8 mouse cellular contexts compared by ENCODE assay signal in genomic region chr8:108822841-108823266, GRCm38 (mm10).
DNase-seq lines count a peak whose midpoint lies in the region; ATAC-seq lines count a peak whose summit lies in the region.

No protein-coding gene starts in this region.

- no peak for ATAC-seq in hindbrain, embryonic 13.5 days (ENCODE audit: low FRiP score)
- no peak for ATAC-seq in hindbrain, embryonic 11.5 days (ENCODE audit: low FRiP score)
- no peak for ATAC-seq in forebrain, embryonic 15.5 days (replicated peaks)
- peak; percentile 53 for ATAC-seq in megakaryocyte progenitor cell, adult 5-6 weeks (replicated peaks; ENCODE audit: poor library complexity)

- H3K9ac ChIP-seq in hindbrain, embryonic 13.5 days, result no peak overlapping the region
- H3K9ac ChIP-seq in hindbrain, embryonic 11.5 days (ENCODE audit: low read depth, low read length), result no peak overlapping the region
- no peak overlapping the region for H3K9ac ChIP-seq in forebrain, embryonic 15.5 days (replicated peaks)

- 0 out of 2 replicates have a peak overlapping the region, but pooled peaks have one; percentile 35 for H3K27ac ChIP-seq in hindbrain, embryonic 13.5 days
- H3K27ac ChIP-seq in hindbrain, embryonic 11.5 days (ENCODE audit: low read depth, low read length), result no peak overlapping the region
- no peak overlapping the region for H3K27ac ChIP-seq in forebrain, embryonic 15.5 days (replicated peaks)

- intact Hi-C loops in left cerebral cortex, postnatal 25 days (cut with DNase I), result no loop called here
- intact Hi-C loops in heart, postnatal 36 days (cut with DNase I), result no loop called here

- H3K4me3 ChIP-seq in hindbrain, embryonic 13.5 days, result no peak overlapping the region
- H3K4me3 ChIP-seq in hindbrain, embryonic 11.5 days (ENCODE audit: low read depth, low read length), result no peak overlapping the region
- H3K4me3 ChIP-seq in forebrain, embryonic 15.5 days, result no peak overlapping the region

- 47% methylated on average over 15 of the region's 15 CpGs for WGBS in hindbrain, embryonic 13.5 days
- WGBS in hindbrain, embryonic 11.5 days, result 75% methylated on average over 15 of the region's 15 CpGs
- WGBS in forebrain, embryonic 15.5 days, result 21% methylated on average over 15 of the region's 15 CpGs

- peak overlapping the region; percentile 6; the same call in 1 of the 2 replicates for H3K4me2 ChIP-seq in hindbrain, embryonic 13.5 days
- H3K4me2 ChIP-seq in hindbrain, embryonic 11.5 days (replicated peaks; ENCODE audit: low read depth, low read length), result no peak overlapping the region
- H3K4me2 ChIP-seq in forebrain, embryonic 15.5 days (replicated peaks), result peak overlapping the region; percentile 14

- no peak for DNase-seq in hindbrain, embryonic 11.5 days (ENCODE audit: low spot score)
- DNase-seq in ES-CJ7 (ENCODE audit: low read depth, low spot score), result peak; percentile 30
- no peak for DNase-seq in left cerebral cortex, postnatal 25 days (ENCODE audit: low spot score in 2 of 2)
- no peak for DNase-seq in ovary, postnatal 14 days (ENCODE audit: low spot score)
- no peak for DNase-seq in heart, postnatal 36 days

- H3K27me3 ChIP-seq in hindbrain, embryonic 13.5 days, result no peaks in the 10 kb centered on the region; the same call in 1 of the 2 replicates
- no peaks in the 10 kb centered on the region for H3K27me3 ChIP-seq in hindbrain, embryonic 11.5 days (ENCODE audit: control insufficient read depth, insufficient read depth, low read length)
- H3K27me3 ChIP-seq in forebrain, embryonic 15.5 days, result 0 out of 2 replicates have a peak, but pooled peaks cover 3% of the 10 kb centered on the region

- peaks cover 72% of the 10 kb centered on the region for H3K4me1 ChIP-seq in hindbrain, embryonic 13.5 days (replicated peaks)
- peaks cover 12% of the 10 kb centered on the region for H3K4me1 ChIP-seq in hindbrain, embryonic 11.5 days (replicated peaks; ENCODE audit: control insufficient read depth, insufficient read depth, low read length)
- peaks cover 48% of the 10 kb centered on the region for H3K4me1 ChIP-seq in forebrain, embryonic 15.5 days

- no peaks in the 10 kb centered on the region for H3K9me3 ChIP-seq in hindbrain, embryonic 13.5 days
- H3K9me3 ChIP-seq in hindbrain, embryonic 11.5 days (ENCODE audit: control insufficient read depth, low read length), result no peaks in the 10 kb centered on the region
- H3K9me3 ChIP-seq in forebrain, embryonic 15.5 days, result no peaks in the 10 kb centered on the region

- no peaks in the 10 kb centered on the region for H3K36me3 ChIP-seq in hindbrain, embryonic 13.5 days
- no peaks in the 10 kb centered on the region for H3K36me3 ChIP-seq in hindbrain, embryonic 11.5 days (ENCODE audit: control insufficient read depth, insufficient read depth, low read length)
- H3K36me3 ChIP-seq in forebrain, embryonic 15.5 days, result no peaks in the 10 kb centered on the region
